Mouse (Mus musculus) midbrain, postnatal 0 days (tissue): ENCODE measurements at regions not wholly inside any gene's neighbourhood (a gene's known extent, or its start where the extent isn't known, plus 50 kb on each side); places are given as distances from the start of the nearest gene placed in this dataset.

ENCODE experiments used
- ATAC-seq: fragments of 200-750 bp; cut with Nextera tagmentation; 2 replicates; pipeline ENCODE4 v1.8.0; 2017; ENCODE audit warnings: moderate number of reproducible peaks, mild to moderate bottlenecking, moderate TSS enrichment, moderate library complexity; ENCODE audit not compliant: low FRiP score
- DNase-seq: peaks from one replicate; pipeline ENCODE4 v3.0.0-alpha.2; 2015; ENCODE audit warnings: low spot score
- H3K27ac ChIP-seq: fragments of 300-500 bp; sonication (generic); 2 replicates; pipeline ENCODE4 v1.5.1; 2014; ENCODE audit warnings: low read depth, mild to moderate bottlenecking, low read length, mixed read lengths
- H3K27me3 ChIP-seq: fragments of 300-500 bp; sonication (generic); 2 replicates; pipeline ENCODE4 v1.6.1; 2014; ENCODE audit warnings: low read length, control low read depth, mixed read lengths; ENCODE audit not compliant: insufficient read depth
- H3K36me3 ChIP-seq: fragments of 300-500 bp; sonication (generic); 2 replicates; pipeline ENCODE4 v1.6.1; 2014; ENCODE audit warnings: low read length, control low read depth, mixed read lengths; ENCODE audit not compliant: insufficient read depth
- H3K4me1 ChIP-seq: fragments of 300-500 bp; sonication (generic); 2 replicates; pipeline ENCODE4 v1.6.1; 2014; ENCODE audit warnings: mild to moderate bottlenecking, control low read depth, antibody characterized with exemption, low read length, mixed read lengths; ENCODE audit not compliant: insufficient read depth
- H3K4me2 ChIP-seq: fragments of 300-500 bp; sonication (generic); 2 replicates; pipeline ENCODE4 v1.6.1; 2014; ENCODE audit warnings: low read depth, mild to moderate bottlenecking, low read length, mixed read lengths; ENCODE audit not compliant: poor library complexity, severe bottlenecking
- H3K4me3 ChIP-seq: fragments of 300-500 bp; sonication (generic); 2 replicates; pipeline ENCODE4 v1.5.1; 2014; ENCODE audit warnings: low read depth, mild to moderate bottlenecking, low read length, moderate library complexity
- H3K9ac ChIP-seq: fragments of 300-500 bp; sonication (generic); replicated peaks from 2 replicates; pipeline ENCODE4 v1.6.1; 2014; ENCODE audit warnings: mild to moderate bottlenecking, low read length, moderate library complexity, mixed read lengths; ENCODE audit not compliant: poor library complexity, severe bottlenecking
- H3K9me3 ChIP-seq: fragments of 300-500 bp; sonication (generic); 2 replicates; pipeline ENCODE4 v1.6.1; 2016; ENCODE audit warnings: low read length, control low read depth
- CTCF ChIP-seq: IDR thresholded peaks from 2 replicates; pipeline ENCODE4 v1.5.1; 2016; ENCODE audit warnings: antibody characterized with exemption, mild to moderate bottlenecking
- WGBS: fragments of 180-500 bp; shearing (Covaris S2); extraction: QIAGEN DNeasy Blood & Tissue Kit; methylation state at CpG from one replicate; pipeline ENCODE4 v1.1.7; 2014; 5-methylcytosine and 5-hydroxymethylcytosine counted together

DNA sequence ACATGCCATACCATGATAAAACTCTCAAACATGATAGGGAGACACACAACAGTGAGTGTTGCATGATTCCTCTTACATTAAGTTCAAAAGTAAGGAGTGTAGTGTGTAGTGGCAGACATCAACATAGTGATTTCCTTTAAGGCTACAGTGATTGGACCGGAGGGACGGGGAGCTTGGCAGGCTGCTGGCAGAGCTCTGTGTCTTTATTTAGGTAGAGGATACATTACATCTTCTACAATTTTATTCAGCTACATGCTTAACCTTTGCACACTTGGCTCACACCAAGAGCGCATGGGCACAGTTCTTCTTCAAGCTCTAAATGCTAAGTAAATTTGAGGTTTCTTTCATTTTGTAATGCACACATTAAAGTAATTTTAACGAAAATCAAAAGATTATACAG lies 194.6 kb upstream of the Pter start:
- no peak overlapping the region for H3K9ac ChIP-seq
- H3K9me3 ChIP-seq: no peaks in the 10 kb centered on the region
- H3K36me3 ChIP-seq: no peaks in the 10 kb centered on the region
- no peaks in the 10 kb centered on the region for H3K4me1 ChIP-seq
- H3K4me2 ChIP-seq: no peak overlapping the region
- H3K27me3 ChIP-seq: no peaks in the 10 kb centered on the region
- no peak for DNase-seq
- H3K27ac ChIP-seq: no peak overlapping the region
- 80% methylated on average over 4 of the region's 4 CpGs for WGBS
- H3K4me3 ChIP-seq: no peak overlapping the region
- TF ChIP-seq CTCF: no peak
- ATAC-seq: no peak

DNA sequence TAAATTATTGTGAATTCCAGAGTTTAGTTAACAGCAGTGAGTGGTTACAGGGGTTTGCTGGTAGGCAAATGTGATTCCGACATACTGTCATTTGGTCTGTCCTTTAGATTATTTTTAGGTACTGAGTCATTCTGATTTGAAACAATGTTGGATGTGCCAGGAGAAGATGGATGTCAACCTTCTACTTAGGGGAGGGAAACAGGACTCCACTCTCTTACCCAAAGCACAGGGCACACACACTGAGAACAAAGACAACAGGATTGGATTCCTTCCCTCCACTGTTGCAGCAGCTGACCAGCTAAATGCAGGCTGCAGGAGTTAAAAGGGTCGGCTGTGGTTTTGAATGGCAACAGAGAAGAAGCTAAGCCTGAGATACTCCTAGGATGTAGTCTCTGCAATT lies 186.7 kb upstream of the Pter start:
- ATAC-seq: no peak
- DNase-seq: no peak
- Histone ChIP-seq H3K9ac (no peak overlapping the region), H3K27me3 (no peaks in the 10 kb centered on the region), H3K9me3 (no peaks in the 10 kb centered on the region), H3K36me3 (no peaks in the 10 kb centered on the region), H3K4me3 (no peak overlapping the region), H3K27ac (no peak overlapping the region), H3K4me2 (no peak overlapping the region), H3K4me1 (no peaks in the 10 kb centered on the region)
- TF ChIP-seq CTCF: no peak
- WGBS: 51% methylated on average over 2 of the region's 2 CpGs

DNA sequence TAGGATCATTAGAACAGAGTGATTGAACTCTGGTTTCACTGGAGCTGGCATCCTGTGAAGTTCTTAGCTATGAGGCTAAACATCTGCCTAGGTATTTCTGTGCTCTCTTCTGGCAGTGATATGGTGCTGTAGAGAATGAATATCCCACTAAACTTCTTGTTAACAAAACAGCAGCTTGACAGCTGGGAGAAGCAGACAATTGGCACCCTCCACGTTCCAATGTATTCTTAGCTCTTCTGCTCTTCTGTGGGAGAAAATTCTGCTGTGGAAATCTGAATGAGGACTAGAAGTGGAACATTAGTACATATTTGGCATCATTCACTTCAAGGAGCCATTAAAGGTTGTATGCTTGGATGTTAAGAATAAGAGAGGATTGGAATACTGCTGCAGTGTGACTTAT lies 177.0 kb upstream of the Pter start:
- H3K27me3 ChIP-seq: no peaks in the 10 kb centered on the region
- H3K36me3 ChIP-seq: no peaks in the 10 kb centered on the region
- H3K4me1 ChIP-seq: no peaks in the 10 kb centered on the region
- peak; percentile 12 for DNase-seq
- no peak overlapping the region for H3K27ac ChIP-seq
- no peak overlapping the region for H3K4me3 ChIP-seq
- no peak for ATAC-seq
- no peak overlapping the region for H3K9ac ChIP-seq
- 56% methylated on average over 1 of the region's 1 CpGs for WGBS
- H3K4me2 ChIP-seq: no peak overlapping the region
- no peaks in the 10 kb centered on the region for H3K9me3 ChIP-seq
- TF ChIP-seq CTCF: no peak

DNA sequence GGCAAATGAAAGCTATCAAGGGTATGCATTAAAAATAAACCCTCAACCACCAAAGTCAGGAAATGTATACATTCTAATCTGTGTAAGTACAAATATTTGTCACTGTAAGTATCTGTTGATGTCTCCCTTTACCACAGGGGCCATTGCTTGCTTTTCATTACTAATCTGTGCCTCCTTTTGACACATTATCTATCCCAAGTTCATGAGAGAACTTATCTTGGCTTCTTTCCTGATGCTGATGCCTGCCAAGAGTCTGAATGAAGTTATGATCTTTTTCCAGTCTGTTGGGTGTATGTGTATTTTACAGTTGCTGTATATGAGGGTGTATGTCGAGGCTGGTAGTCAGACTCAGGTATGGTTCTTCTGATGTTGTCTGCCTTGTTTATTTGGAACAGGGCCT lies 165.0 kb upstream of the Pter start:
- Histone ChIP-seq H3K36me3 (no peaks in the 10 kb centered on the region), H3K4me2 (no peak overlapping the region), H3K4me1 (no peaks in the 10 kb centered on the region), H3K9me3 (no peaks in the 10 kb centered on the region), H3K27ac (no peak overlapping the region), H3K9ac (no peak overlapping the region), H3K4me3 (no peak overlapping the region), H3K27me3 (no peaks in the 10 kb centered on the region)
- ATAC-seq (no peak), DNase-seq (no peak)
- no peak for TF ChIP-seq CTCF
- WGBS: 77% methylated on average over 1 of the region's 1 CpGs

DNA sequence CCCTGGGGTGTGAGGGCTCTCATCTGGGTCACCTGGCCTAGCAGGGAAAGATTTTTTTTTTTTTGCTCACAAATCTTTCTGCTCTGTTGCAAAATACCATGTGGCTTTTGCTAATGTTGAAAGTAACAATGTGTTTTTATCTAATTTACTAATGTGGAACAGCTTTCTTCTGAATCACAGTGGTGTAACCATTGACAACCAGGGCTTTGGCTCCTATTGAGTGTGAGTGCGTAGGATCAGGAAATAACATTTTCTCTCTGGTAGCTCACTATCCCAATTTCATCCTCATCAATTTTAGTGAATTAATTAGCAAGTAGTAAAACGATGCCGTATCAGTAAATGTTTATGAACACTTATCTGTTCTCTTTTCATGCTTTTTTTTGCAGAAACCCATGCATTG lies 163.9 kb upstream of the Pter start:
- DNase-seq: no peak
- Histone ChIP-seq H3K27me3 (no peaks in the 10 kb centered on the region), H3K4me2 (no peak overlapping the region), H3K4me3 (no peak overlapping the region), H3K36me3 (no peaks in the 10 kb centered on the region), H3K9ac (no peak overlapping the region), H3K4me1 (no peaks in the 10 kb centered on the region), H3K9me3 (no peaks in the 10 kb centered on the region), H3K27ac (no peak overlapping the region)
- TF ChIP-seq CTCF: no peak
- ATAC-seq: no peak
- 88% methylated on average over 3 of the region's 3 CpGs for WGBS

DNA sequence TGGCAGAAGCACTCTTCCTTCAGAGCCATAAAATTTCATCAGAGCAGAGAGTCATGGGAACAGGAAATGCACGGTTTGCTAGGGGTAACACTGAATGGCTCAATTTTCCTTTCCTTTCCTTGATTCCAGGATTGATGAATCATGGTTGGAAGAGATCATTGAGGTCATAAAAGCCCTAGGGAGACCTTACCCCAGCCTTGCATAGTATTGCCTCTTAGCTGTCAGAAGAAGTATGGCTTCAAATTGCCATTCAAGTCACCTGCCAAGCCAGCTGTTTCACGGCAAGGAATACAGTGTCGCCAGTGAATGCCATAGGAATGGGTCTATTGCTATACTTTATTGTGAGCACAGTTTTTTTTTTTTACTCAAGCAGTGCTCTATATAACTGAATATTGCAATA lies 162.4 kb upstream of the Pter start:
- TF ChIP-seq CTCF: no peak
- Histone ChIP-seq H3K27ac (no peak overlapping the region), H3K9ac (no peak overlapping the region), H3K4me3 (no peak overlapping the region), H3K36me3 (no peaks in the 10 kb centered on the region), H3K4me2 (no peak overlapping the region), H3K9me3 (no peaks in the 10 kb centered on the region), H3K4me1 (no peaks in the 10 kb centered on the region), H3K27me3 (no peaks in the 10 kb centered on the region)
- 93% methylated on average over 3 of the region's 3 CpGs for WGBS
- no peak for DNase-seq
- no peak for ATAC-seq

DNA sequence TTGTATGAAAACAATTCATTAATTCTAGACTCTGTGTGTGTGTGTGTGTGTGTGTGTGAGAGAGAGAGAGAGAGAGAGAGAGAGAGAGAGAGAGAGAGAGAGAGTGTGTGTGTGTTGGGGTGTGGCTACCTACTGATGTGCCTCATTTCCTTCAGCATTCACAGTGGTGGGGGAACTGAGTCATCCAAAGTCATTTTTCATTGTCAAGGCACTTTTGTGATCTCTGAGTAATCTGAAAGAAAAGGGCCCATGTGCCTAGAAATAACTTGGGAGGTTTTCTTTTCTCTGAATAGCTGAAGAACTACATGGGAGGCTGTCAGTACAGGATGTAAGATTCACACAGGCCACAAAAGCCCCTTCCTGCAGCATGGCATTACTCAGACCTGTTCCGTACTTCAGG lies 159.3 kb upstream of the Pter start:
- Histone ChIP-seq H3K9ac (no peak overlapping the region), H3K4me1 (no peaks in the 10 kb centered on the region), H3K36me3 (no peaks in the 10 kb centered on the region), H3K4me2 (no peak overlapping the region), H3K9me3 (no peaks in the 10 kb centered on the region), H3K27ac (no peak overlapping the region), H3K4me3 (no peak overlapping the region), H3K27me3 (no peaks in the 10 kb centered on the region)
- ATAC-seq (no peak), DNase-seq (no peak)
- TF ChIP-seq CTCF: no peak
- WGBS: 78% methylated on average over 1 of the region's 1 CpGs
